Mouse (Mus musculus) forebrain, embryonic 16.5 days (tissue): Measurements from ENCODE around the gene Nudt16. TPM values are rescaled to one million over a fixed set of nuclear protein-coding genes. Genes with fewer than 3 reads are reported as not detected.
"Not testable (repeated sequence)": the region's sequence is repeated elsewhere in the genome, so short reads cannot be mapped to it uniquely, and the experiment has no call there.

Experiments
- ATAC-seq: fragments of 200-750 bp; cut with Nextera tagmentation; 2 replicates; pipeline ENCODE4 v1.8.0; 2017; ENCODE audit warnings: mild to moderate bottlenecking, moderate library complexity
- H3K27ac ChIP-seq: fragments of 300-500 bp; sonication (generic); 2 replicates; pipeline ENCODE4 v1.5.1; 2014; ENCODE audit warnings: low read length, control low read depth
- H3K27me3 ChIP-seq: fragments of 300-500 bp; sonication (generic); replicated peaks from 2 replicates; pipeline ENCODE4 v1.6.1; 2014; ENCODE audit warnings: low read length; ENCODE audit not compliant: control insufficient read depth, insufficient read depth
- H3K36me3 ChIP-seq: fragments of 300-500 bp; sonication (generic); 2 replicates; pipeline ENCODE4 v1.6.1; 2014; ENCODE audit not compliant: control insufficient read depth, insufficient read depth
- H3K4me1 ChIP-seq: fragments of 300-500 bp; sonication (generic); replicated peaks from 2 replicates; pipeline ENCODE4 v1.6.1; 2014; ENCODE audit warnings: low read length; ENCODE audit not compliant: control insufficient read depth, insufficient read depth
- H3K4me2 ChIP-seq: fragments of 300-500 bp; sonication (generic); 2 replicates; pipeline ENCODE4 v1.6.1; 2014; ENCODE audit warnings: mild to moderate bottlenecking, low read length, control low read depth
- H3K4me3 ChIP-seq: fragments of 300-500 bp; sonication (generic); replicated peaks from 2 replicates; pipeline ENCODE4 v1.5.1; 2014; ENCODE audit warnings: mild to moderate bottlenecking, low read length, control low read depth
- H3K9ac ChIP-seq: fragments of 300-500 bp; sonication (generic); replicated peaks from 2 replicates; pipeline ENCODE4 v1.6.1; 2014; ENCODE audit warnings: low read depth, low read length, control low read depth
- H3K9me3 ChIP-seq: fragments of 300-500 bp; sonication (generic); 2 replicates; pipeline ENCODE4 v1.6.1; 2016; ENCODE audit warnings: low read length; ENCODE audit not compliant: control insufficient read depth
- WGBS: fragments of 180-500 bp; shearing (Covaris S2); extraction: QIAGEN DNeasy Blood & Tissue Kit; methylation state at CpG from one replicate; pipeline ENCODE4 v1.1.7; 2014; 5-methylcytosine and 5-hydroxymethylcytosine counted together
- polyA plus RNA-seq: library from polyadenylated mRNA; unstranded; fragments of >200 nt; fragmentation: Nextera tagmentation; extraction: Ambion mirVana; gene quantifications from 2 replicates; pipeline ENCODE4 v1.2.1, GENCODE M21; 2015

Gene Nudt16
- 32.5 and 35.4 TPM in 2 replicates for polyA plus RNA-seq

DNA sequence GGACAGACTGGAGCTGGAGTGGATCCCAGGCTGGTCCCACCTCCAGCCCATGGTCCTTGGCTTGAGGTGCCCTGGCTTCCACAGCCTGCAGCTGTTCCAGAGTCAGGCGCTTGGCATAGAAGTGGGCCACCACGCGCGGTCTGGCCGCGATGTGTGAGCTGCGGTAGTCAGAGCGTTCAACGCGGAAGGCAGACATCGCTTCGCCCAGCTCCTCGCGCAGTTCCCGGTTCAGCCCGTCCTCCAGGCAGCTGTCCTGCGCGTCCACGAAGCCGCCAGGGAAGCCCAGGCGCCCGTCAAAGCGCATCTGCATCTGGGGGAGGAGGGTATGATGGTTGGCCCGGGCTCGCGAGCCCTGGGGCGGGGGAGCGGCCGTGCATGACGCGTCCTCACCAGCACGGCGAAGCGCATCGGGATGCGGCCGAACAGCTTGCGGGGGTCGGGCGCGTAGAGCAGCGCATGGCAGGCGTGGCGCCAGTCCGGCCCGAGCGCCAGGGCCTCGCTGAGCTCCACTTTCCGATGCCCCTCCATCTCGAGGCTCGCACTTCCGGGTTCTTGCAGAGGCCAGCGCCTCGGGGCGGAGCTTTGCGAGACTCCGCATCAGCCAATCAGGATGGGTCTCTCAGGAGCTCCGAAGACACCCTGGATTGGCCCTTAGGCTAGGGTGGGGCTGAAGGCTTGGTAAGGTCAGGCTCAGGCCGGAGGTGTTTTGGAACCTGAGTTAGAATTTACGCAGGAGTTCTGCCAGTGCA, at the start of gene Nudt16:
Gene Nudt16 (minus strand): TSS at position 572 of the 749 bp plus-strand sequence.
- Histone ChIP-seq H3K36me3 (no peaks in the 10 kb centered on the region), H3K4me2 (peak within 1 kb of the TSS; percentile 93), H3K4me3 (peak within 1 kb of the TSS; percentile 86), H3K9me3 (no peaks in the 10 kb centered on the region), H3K27ac (peak within 1 kb of the TSS; percentile 67), H3K9ac (peak within 1 kb of the TSS; percentile 92), H3K4me1 (peaks cover 20% of the 10 kb centered on the region), H3K27me3 (no peaks in the 10 kb centered on the region)
- under 1% methylated on average over 60 of the region's 60 CpGs for WGBS
- peak; percentile 99 for ATAC-seq

DNA sequence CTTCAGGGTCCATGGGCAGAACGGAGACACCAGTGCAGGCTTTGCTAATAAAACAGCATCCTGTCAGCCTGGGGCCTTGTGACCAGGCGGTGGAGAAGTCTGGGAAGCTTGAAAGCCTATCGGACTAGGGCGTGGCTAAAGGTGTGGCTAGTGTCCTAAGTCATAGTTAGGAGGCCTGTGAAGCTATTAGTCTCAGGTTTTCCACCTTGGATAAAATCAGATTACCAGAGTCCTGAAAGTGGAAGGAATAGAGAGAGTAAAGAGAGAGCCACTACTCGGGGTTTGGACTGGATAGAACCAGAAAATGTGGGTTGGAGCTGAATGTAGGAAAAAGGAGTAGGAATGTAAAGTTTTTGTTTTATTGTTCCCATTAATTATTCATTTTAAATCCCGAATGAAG, 13.4 kb upstream of the Nudt16 start, which contains the start of gene 1700080E11Rik:
Gene 1700080E11Rik (minus strand): TSS at position 101 of the 400 bp plus-strand sequence.
- Histone ChIP-seq H3K27ac (no peak within 1 kb of the TSS), H3K9ac (no peak within 1 kb of the TSS), H3K9me3 (no peaks in the 10 kb centered on the region), H3K4me3 (no peak within 1 kb of the TSS), H3K4me1 (no peaks in the 10 kb centered on the region), H3K36me3 (no peaks in the 10 kb centered on the region), H3K27me3 (no peaks in the 10 kb centered on the region), H3K4me2 (no peak within 1 kb of the TSS)
- ATAC-seq: no peak
- WGBS: 77% methylated on average over 6 of the region's 6 CpGs

DNA sequence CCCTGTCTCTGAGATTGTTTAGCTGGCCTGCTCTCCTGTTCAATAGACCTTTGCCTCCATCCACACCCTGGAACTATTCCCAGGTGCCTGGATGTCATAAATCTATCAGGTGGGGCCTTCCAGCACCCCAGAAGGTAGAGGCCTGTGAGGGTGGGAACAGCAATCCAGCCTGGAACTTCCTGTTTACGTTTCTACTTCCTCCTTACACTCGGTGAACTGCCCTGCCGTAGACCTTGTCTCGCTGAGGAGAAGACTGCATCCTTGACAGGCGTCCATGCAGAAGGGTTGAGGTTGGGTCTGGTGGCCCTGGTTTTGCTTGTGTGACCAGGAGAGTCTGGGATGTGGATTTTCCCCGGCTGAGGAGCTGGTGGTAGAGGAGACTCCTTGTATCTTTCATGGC, 7.6 kb upstream of the Nudt16 start:
- Histone ChIP-seq H3K36me3 (no peaks in the 10 kb centered on the region), H3K4me1 (no peaks in the 10 kb centered on the region), H3K27me3 (no peaks in the 10 kb centered on the region), H3K9ac (no peak overlapping the region), H3K4me2 (no peak overlapping the region), H3K9me3 (no peaks in the 10 kb centered on the region), H3K4me3 (no peak overlapping the region), H3K27ac (no peak overlapping the region)
- 84% methylated on average over 6 of the region's 6 CpGs for WGBS
- no peak for ATAC-seq

DNA sequence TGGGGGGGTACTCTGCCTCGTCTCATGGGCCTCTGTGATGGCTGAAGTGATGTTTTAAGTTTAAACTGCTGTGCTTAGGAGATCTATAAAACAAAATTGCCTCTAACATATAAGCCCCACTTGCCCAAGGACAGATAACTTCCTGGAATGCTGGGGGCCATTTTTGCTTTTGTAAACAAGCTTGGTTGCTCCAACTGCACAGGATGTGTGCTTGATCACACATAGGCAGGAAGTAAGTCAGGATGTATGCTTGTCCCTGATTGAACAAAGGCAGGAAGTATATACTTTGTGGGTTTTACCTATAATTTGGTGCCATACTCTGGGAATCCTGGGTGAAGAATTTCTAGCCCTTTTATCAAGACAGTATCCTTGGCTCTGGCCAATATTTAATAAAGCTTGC, 4.8 kb upstream of the Nudt16 start:
- H3K4me2 ChIP-seq: no peak overlapping the region
- no peak overlapping the region for H3K27ac ChIP-seq
- ATAC-seq: no peak
- H3K9me3 ChIP-seq: no peaks in the 10 kb centered on the region
- no peaks in the 10 kb centered on the region for H3K27me3 ChIP-seq
- peaks cover 4% of the 10 kb centered on the region for H3K4me1 ChIP-seq
- no peaks in the 10 kb centered on the region for H3K36me3 ChIP-seq
- H3K9ac ChIP-seq: no peak overlapping the region
- WGBS: 26% methylated on average over 1 of the region's 1 CpGs
- H3K4me3 ChIP-seq: no peak overlapping the region

DNA sequence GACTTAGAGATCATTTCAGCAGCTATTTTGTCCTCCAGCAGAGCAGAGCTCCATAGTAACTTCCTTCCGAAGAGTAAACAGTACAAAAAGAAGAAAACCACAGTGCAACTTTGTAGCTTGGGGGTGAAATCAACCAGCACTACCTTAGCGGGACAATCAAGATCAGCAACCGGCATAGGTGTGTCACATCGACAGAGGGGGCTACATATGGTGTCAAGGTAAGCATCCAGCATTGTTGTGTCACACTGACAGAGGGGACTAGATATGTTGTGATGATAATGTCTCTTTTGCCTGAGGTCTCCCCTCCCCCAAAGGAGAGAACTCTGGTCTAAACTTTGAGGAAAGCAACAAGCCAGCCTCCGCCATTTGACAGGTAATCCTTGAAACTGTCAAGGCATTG, 2.9 kb upstream of the Nudt16 start:
- Histone ChIP-seq H3K36me3 (no peaks in the 10 kb centered on the region), H3K4me3 (no peak overlapping the region), H3K9me3 (no peaks in the 10 kb centered on the region), H3K4me2 (no peak overlapping the region), H3K9ac (no peak overlapping the region), H3K27me3 (no peaks in the 10 kb centered on the region), H3K27ac (no peak overlapping the region), H3K4me1 (peaks cover 16% of the 10 kb centered on the region)
- no peak for ATAC-seq
- WGBS: 85% methylated on average over 5 of the region's 5 CpGs

DNA sequence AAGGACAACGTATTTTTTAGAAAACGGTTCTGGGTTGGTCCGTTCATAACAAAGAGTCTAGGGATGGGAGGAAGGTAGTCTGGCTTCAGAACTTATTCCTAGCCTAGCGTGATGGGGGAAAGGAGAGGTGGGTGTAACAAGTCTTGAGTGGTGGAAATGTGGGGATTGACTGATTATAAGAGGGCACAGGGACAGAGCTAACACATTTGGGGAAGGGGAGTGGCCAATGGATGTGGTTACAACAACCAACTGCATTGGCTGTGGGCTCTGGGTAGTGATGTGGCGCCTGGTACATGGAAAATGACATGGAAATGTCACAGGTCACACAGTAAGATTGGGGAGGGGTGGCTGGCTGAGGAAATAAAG, 361 bp upstream of the Nudt16 start:
- H3K9ac ChIP-seq: peak overlapping the region; percentile 92
- peak overlapping the region; percentile 93 for H3K4me2 ChIP-seq
- H3K36me3 ChIP-seq: no peaks in the 10 kb centered on the region
- H3K27me3 ChIP-seq: no peaks in the 10 kb centered on the region
- peak overlapping the region; percentile 86 for H3K4me3 ChIP-seq
- H3K4me1 ChIP-seq: peaks cover 20% of the 10 kb centered on the region
- ATAC-seq: peak; percentile 55
- H3K27ac ChIP-seq: peak overlapping the region; percentile 67
- WGBS: 21% methylated on average over 5 of the region's 5 CpGs
- H3K9me3 ChIP-seq: no peaks in the 10 kb centered on the region

DNA sequence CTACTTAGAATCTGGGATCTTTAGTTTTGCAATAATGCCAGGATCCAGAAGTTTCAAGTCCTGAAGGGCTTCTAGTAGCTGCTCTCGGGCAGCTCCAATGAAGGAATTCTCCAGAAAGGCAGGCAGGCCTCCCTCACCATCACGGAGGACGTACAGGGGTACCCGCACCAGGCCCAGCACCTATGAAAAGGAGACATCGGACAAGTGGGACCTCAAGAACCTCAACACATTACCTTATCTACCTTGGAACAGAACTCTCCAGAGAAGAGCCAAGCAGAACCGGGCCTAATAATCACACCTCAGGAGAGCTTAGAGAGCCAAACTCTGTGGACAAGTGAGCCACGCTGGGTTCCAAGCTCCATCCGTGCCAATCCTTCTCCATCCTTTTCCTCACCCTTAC, 1.3 kb downstream of the Nudt16 start:
- 95% methylated on average over 8 of the region's 8 CpGs for WGBS
- no peak for ATAC-seq
- Histone ChIP-seq H3K4me3 (no peak overlapping the region), H3K9me3 (no peaks in the 10 kb centered on the region), H3K4me2 (peak overlapping the region; percentile 93), H3K27me3 (no peaks in the 10 kb centered on the region), H3K36me3 (no peaks in the 10 kb centered on the region), H3K4me1 (peaks cover 20% of the 10 kb centered on the region), H3K27ac (no peak overlapping the region), H3K9ac (no peak overlapping the region)

DNA sequence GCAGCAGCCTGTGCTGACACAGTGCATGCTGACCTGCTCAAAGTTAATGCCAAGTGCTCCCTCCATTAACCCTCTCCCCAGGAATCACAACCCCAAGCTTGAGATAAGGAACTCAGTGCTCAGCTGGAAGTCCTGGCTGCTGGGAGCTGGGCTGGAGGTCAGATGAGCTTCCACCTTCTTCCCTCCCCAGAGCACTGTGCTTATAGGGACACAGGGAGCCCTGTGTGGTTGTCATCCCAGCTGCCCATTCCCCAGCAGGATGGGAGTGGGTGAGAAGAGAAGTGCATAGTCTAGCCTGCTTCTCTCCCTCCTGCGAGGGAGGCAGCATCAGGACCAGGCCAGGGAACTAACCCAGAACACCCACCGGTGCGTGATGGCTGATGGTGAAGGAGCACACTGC, 6.4 kb downstream of the Nudt16 start:
- not testable (repeated sequence) for H3K4me3 ChIP-seq, H3K4me2 ChIP-seq, H3K9ac ChIP-seq, H3K27me3 ChIP-seq, ATAC-seq, H3K27ac ChIP-seq, H3K4me1 ChIP-seq, H3K9me3 ChIP-seq, H3K36me3 ChIP-seq
- 77% methylated on average over 3 of the region's 3 CpGs for WGBS

DNA sequence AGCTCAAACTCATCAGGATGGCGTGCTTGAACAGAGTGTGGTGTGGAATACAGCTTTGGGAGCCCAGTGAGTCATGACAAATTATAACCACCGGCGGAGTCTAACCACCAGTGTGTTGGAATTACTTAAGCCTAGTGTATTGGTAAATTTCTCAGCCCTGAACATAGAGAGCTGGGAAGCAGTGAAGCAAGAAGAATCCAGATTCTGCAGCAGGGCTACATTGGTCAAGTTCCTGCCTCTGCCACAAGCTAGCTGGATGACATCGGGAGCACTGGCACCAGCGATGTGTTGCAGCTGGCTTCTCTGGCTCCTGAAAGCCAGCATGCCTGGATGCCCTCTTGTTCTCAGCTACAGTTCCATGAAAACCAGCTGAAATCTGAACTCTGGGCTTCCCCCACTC, 27.7 kb downstream of the Nudt16 start:
- WGBS: 93% methylated on average over 5 of the region's 5 CpGs
- Histone ChIP-seq H3K9ac (no peak overlapping the region), H3K4me2 (no peak overlapping the region), H3K36me3 (no peaks in the 10 kb centered on the region), H3K4me1 (no peaks in the 10 kb centered on the region), H3K9me3 (no peaks in the 10 kb centered on the region), H3K27ac (no peak overlapping the region), H3K27me3 (no peaks in the 10 kb centered on the region), H3K4me3 (no peak overlapping the region)
- no peak for ATAC-seq

DNA sequence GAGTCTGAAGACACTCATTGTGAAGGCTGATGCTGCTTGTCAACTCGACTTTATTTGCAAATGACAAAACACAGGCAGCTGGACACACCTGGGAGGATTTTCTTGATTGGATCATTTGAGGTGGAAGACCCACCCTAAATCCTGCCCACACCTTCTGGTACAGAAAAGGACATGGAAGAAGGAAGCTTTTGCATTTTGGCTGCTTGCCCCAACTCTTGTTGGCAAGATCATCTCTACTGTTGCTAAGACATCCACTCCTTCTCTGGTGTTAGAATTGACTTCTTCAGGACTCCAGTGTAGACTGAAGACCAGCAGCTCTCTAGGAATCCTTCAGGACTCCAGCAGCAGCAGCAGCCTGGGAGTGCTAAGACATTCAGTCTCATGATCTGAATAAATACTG, 29.7 kb downstream of the Nudt16 start:
- ATAC-seq: no peak
- Histone ChIP-seq H3K4me3 (no peak overlapping the region), H3K27me3 (no peaks in the 10 kb centered on the region), H3K4me1 (no peaks in the 10 kb centered on the region), H3K4me2 (no peak overlapping the region), H3K36me3 (no peaks in the 10 kb centered on the region), H3K9me3 (no peaks in the 10 kb centered on the region), H3K27ac (no peak overlapping the region), H3K9ac (no peak overlapping the region)
- 63% methylated on average over 1 of the region's 1 CpGs for WGBS
